Mouse (Mus musculus): Measurements from ENCODE around the gene AU015836. TPM values are rescaled to one million over a fixed set of nuclear protein-coding genes. Genes with fewer than 3 reads are reported as not detected.
"Not testable (repeated sequence)": the region's sequence is repeated elsewhere in the genome, so short reads cannot be mapped to it uniquely, and the experiment has no call there.

AU015836 gene
- polyA plus RNA-seq (2015; fragmentation: Nextera tagmentation; extraction: Ambion mirVana) = not detected in 2 replicates

DNA sequence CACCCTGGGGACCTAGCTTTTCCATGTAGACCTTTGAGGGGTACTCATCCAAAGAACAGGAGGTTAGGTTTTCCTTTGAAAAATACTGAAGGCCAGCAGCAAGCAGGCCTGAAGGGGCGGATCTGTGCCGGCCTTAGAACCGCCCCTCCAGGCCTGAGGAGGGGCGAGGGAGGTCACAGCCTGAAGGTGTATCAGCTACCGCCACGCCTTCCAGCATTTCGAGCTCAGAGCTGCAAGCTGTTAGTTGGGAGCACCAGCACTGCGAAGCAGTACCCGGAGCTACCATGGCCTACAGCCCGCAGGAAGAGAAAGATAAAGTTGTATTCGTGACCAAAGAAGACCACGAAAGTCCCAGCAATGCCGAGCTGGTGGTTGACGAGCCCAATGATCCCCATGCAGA, at the start of gene AU015836:
AU015836 (plus strand) TSS at position 216 of the 400 bp plus-strand sequence.
- no peak within 1 kb of the TSS for H3K27ac ChIP-seq (ENCODE audit: low read length)
- H3K4me1 ChIP-seq (replicated peaks; ENCODE audit: control insufficient read depth, insufficient read depth, low read length) = no peaks in the 10 kb centered on the region
- H3K4me2 ChIP-seq (ENCODE audit: low read depth, low read length) = no peak within 1 kb of the TSS
- peaks cover 3% of the 10 kb centered on the region for H3K27me3 ChIP-seq (ENCODE audit: control insufficient read depth, insufficient read depth, low read depth, low read length)
- no peak for ATAC-seq (ENCODE audit: low read depth)
- H3K9me3 ChIP-seq (ENCODE audit: control insufficient read depth, low read length) = no peaks in the 10 kb centered on the region
- no peak within 1 kb of the TSS for H3K9ac ChIP-seq (ENCODE audit: low read length)
- H3K36me3 ChIP-seq (ENCODE audit: control insufficient read depth, insufficient read depth, low read length) = no peaks in the 10 kb centered on the region
- no peak within 1 kb of the TSS for H3K4me3 ChIP-seq (ENCODE audit: low read length)
- WGBS = 49% methylated on average over 14 of the region's 14 CpGs

DNA sequence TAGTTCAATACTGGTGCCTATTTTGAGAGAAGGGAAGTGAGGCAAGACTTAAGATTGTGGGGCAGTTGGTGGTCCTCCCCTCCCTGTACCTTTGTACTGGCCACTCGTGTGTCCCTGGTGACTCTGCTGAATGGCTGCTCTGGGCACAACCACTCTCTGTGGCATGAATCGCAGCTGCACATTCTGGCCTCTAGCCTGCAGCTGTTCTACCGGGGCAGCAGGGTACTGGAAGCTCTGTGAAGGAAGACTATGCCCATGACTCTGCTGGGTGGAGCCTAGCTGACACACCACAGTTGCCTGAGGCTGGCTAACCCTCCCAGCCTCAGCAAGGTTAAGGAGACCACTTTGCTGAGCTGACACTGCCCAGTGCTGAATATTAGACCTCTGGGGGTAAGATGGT, 49.4 kb upstream of the AU015836 start:
- H3K36me3 ChIP-seq (ENCODE audit: control insufficient read depth, insufficient read depth, low read length) = no peaks in the 10 kb centered on the region
- no peak overlapping the region for H3K4me3 ChIP-seq (ENCODE audit: low read length)
- H3K9me3 ChIP-seq (ENCODE audit: control insufficient read depth, low read length) = peaks cover 5% of the 10 kb centered on the region
- no peak overlapping the region for H3K4me2 ChIP-seq (ENCODE audit: low read depth, low read length)
- H3K27me3 ChIP-seq (ENCODE audit: control insufficient read depth, insufficient read depth, low read depth, low read length) = no peaks in the 10 kb centered on the region
- 66% methylated on average over 3 of the region's 3 CpGs for WGBS
- no peak for ATAC-seq (ENCODE audit: low read depth)
- no peak overlapping the region for H3K9ac ChIP-seq (ENCODE audit: low read length)
- H3K4me1 ChIP-seq (replicated peaks; ENCODE audit: control insufficient read depth, insufficient read depth, low read length) = no peaks in the 10 kb centered on the region
- H3K27ac ChIP-seq (ENCODE audit: low read length) = no peak overlapping the region

DNA sequence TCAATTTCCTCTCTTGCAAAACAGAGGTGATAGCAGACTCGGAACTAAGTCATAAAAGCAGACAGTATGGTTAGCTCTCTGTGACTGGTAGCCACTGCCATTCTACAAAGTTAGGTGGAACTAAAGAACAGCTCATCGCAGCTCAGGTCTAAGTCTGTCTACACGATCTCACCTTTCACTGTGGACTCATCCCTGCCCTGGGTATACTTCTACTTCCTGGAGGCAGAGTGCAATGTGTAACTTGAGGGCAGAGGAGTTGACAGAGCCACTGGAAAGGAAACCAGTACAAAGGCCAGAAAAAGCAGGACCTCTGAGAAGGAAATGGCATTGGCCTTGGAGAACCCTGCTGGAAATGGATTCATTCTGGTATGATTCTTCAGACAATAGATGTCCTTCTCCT, 40.1 kb upstream of the AU015836 start:
- Histone ChIP-seq H3K27me3 (ENCODE audit: control insufficient read depth, insufficient read depth, low read depth, low read length) (0 out of 2 replicates have a peak, but pooled peaks cover 3% of the 10 kb centered on the region), H3K9me3 (ENCODE audit: control insufficient read depth, low read length) (no peaks in the 10 kb centered on the region), H3K4me2 (ENCODE audit: low read depth, low read length) (no peak overlapping the region), H3K27ac (ENCODE audit: low read length) (no peak overlapping the region), H3K9ac (ENCODE audit: low read length) (no peak overlapping the region), H3K4me1 (replicated peaks; ENCODE audit: control insufficient read depth, insufficient read depth, low read length) (no peaks in the 10 kb centered on the region), H3K36me3 (ENCODE audit: control insufficient read depth, insufficient read depth, low read length) (no peaks in the 10 kb centered on the region), H3K4me3 (ENCODE audit: low read length) (no peak overlapping the region)
- WGBS = 73% methylated on average over 3 of the region's 3 CpGs
- no peak for ATAC-seq (ENCODE audit: low read depth)

DNA sequence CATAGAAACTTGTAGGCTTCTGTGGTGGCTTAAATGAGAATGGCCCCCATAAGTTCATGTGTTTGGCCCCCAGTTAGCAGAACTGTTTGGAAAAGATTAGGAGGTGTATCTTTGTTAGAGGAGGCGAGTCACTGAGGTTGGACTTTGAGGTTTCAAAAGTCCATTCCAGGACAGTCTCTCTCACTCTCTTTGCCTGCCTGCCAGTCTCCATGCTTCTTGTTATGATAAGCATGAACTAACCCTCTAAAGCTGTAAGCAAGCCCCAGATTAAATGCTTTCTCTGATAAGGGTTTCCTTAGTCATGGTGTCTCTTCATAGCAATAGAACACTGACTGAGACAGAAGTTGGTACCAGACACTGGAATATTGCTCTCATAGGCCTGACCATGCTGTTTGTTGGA, 39.7 kb upstream of the AU015836 start:
- H3K4me2 ChIP-seq (ENCODE audit: low read depth, low read length) = no peak overlapping the region
- 71% methylated on average over 1 of the region's 1 CpGs for WGBS
- no peaks in the 10 kb centered on the region for H3K4me1 ChIP-seq (replicated peaks; ENCODE audit: control insufficient read depth, insufficient read depth, low read length)
- H3K27ac ChIP-seq (ENCODE audit: low read length) = no peak overlapping the region
- no peak overlapping the region for H3K4me3 ChIP-seq (ENCODE audit: low read length)
- H3K27me3 ChIP-seq (ENCODE audit: control insufficient read depth, insufficient read depth, low read depth, low read length) = 0 out of 2 replicates have a peak, but pooled peaks cover 3% of the 10 kb centered on the region
- no peaks in the 10 kb centered on the region for H3K9me3 ChIP-seq (ENCODE audit: control insufficient read depth, low read length)
- H3K9ac ChIP-seq (ENCODE audit: low read length) = no peak overlapping the region
- H3K36me3 ChIP-seq (ENCODE audit: control insufficient read depth, insufficient read depth, low read length) = no peaks in the 10 kb centered on the region
- no peak for ATAC-seq (ENCODE audit: low read depth)

DNA sequence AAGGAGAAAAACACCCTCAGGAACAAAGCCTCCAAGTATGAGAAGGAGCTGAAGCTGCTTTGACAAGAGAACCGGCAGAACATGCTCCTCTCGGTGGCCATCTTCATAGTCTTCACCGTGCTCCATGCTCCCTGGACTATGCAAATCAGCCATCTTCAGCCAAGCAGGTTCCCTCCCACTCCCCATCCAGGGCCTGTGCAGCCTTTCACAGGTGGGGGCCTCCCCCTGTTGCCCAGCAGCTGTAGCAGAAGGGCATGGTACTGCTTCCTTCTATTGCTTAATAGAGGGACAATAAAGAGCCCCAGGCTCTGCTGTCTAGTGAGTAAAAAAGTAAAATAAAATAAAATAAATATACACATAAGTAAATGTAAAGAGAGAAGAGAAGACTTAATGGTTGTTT, 36.8 kb upstream of the AU015836 start:
- H3K27ac ChIP-seq (ENCODE audit: low read length) = no peak overlapping the region
- no peak overlapping the region for H3K9ac ChIP-seq (ENCODE audit: low read length)
- H3K9me3 ChIP-seq (ENCODE audit: control insufficient read depth, low read length) = no peaks in the 10 kb centered on the region
- no peak overlapping the region for H3K4me3 ChIP-seq (ENCODE audit: low read length)
- WGBS = 65% methylated on average over 3 of the region's 3 CpGs
- 0 out of 2 replicates have a peak, but pooled peaks cover 3% of the 10 kb centered on the region for H3K27me3 ChIP-seq (ENCODE audit: control insufficient read depth, insufficient read depth, low read depth, low read length)
- no peak for ATAC-seq (ENCODE audit: low read depth)
- H3K4me1 ChIP-seq (replicated peaks; ENCODE audit: control insufficient read depth, insufficient read depth, low read length) = no peaks in the 10 kb centered on the region
- H3K36me3 ChIP-seq (ENCODE audit: control insufficient read depth, insufficient read depth, low read length) = no peaks in the 10 kb centered on the region
- H3K4me2 ChIP-seq (ENCODE audit: low read depth, low read length) = no peak overlapping the region

DNA sequence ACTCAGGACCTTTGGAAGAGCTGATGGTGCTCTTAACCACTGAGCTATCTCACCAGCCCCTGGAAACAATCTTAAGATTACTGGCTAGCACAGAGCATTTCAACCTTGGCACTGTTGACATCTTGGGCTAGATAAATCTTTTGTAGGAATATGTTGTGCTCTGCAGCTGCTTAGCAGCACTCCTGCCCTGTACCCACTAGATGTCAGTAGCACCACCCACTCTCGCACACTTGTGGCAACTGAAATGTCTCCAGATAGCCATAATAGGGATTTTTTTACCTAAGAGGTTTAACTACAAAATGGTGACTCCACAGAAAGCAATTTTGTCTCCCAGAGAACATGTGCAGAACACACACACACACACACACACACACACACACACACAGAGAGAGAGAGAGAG, 11.7 kb upstream of the AU015836 start:
- Histone ChIP-seq H3K9me3 (ENCODE audit: control insufficient read depth, low read length) (no peaks in the 10 kb centered on the region), H3K27me3 (ENCODE audit: control insufficient read depth, insufficient read depth, low read depth, low read length) (no peaks in the 10 kb centered on the region), H3K4me1 (replicated peaks; ENCODE audit: control insufficient read depth, insufficient read depth, low read length) (no peaks in the 10 kb centered on the region), H3K27ac (ENCODE audit: low read length) (no peak overlapping the region), H3K36me3 (ENCODE audit: control insufficient read depth, insufficient read depth, low read length) (no peaks in the 10 kb centered on the region), H3K9ac (ENCODE audit: low read length) (no peak overlapping the region), H3K4me3 (ENCODE audit: low read length) (no peak overlapping the region), H3K4me2 (ENCODE audit: low read depth, low read length) (no peak overlapping the region)
- ATAC-seq (ENCODE audit: low read depth) = 0 out of 2 replicates have a peak, but pooled peaks have one; percentile 43
- WGBS = 36% methylated on average over 1 of the region's 1 CpGs

DNA sequence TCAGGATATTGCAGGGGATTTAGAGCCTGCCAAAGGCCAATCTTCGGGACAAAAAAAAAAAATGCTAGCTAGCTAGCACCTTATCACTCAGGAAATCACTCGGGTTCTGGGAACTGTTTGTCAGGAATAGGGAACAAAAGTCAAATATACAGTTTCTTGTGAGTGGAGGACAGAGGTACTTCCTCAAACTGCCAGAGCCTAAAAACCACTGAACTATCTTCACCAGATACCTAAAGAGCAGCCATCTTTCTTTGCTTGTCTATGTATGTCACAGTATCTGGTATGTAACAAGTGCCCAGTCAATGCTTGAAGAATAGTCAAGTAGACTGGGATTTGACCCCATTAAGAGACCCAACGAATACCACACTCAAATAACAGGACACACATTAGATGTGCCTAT, 10.0 kb upstream of the AU015836 start:
- Histone ChIP-seq H3K27ac (ENCODE audit: low read length) (no peak overlapping the region), H3K27me3 (ENCODE audit: control insufficient read depth, insufficient read depth, low read depth, low read length) (no peaks in the 10 kb centered on the region), H3K9ac (ENCODE audit: low read length) (no peak overlapping the region), H3K36me3 (ENCODE audit: control insufficient read depth, insufficient read depth, low read length) (no peaks in the 10 kb centered on the region), H3K9me3 (ENCODE audit: control insufficient read depth, low read length) (no peaks in the 10 kb centered on the region), H3K4me1 (replicated peaks; ENCODE audit: control insufficient read depth, insufficient read depth, low read length) (no peaks in the 10 kb centered on the region), H3K4me2 (ENCODE audit: low read depth, low read length) (no peak overlapping the region), H3K4me3 (ENCODE audit: low read length) (no peak overlapping the region)
- 37% methylated on average over 3 of the region's 3 CpGs for WGBS
- ATAC-seq (ENCODE audit: low read depth) = no peak

DNA sequence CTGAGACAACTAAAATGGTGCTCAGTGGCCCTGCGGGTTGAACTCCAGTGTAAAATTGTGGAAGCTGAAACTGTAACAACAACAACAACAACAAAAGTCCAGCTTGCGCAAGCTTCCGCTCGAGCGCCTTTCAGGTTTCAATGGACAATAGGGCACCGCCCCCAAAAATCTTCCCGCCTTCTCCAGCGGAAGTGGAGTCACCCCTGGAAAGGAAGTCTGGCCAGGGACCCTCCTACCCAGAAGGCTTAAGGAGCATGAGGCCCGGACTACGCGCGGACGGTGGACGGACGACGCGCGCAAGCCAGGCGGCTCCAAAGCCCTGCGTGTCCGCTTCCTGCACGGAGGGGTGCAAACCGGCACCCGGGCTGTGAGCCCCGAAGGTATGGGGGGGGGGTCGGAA, 11.9 kb downstream of the AU015836 start:
- Histone ChIP-seq H3K9me3 (ENCODE audit: control insufficient read depth, low read length) (no peaks in the 10 kb centered on the region), H3K9ac (ENCODE audit: low read length) (no peak overlapping the region), H3K4me2 (ENCODE audit: low read depth, low read length) (no peak overlapping the region), H3K27me3 (ENCODE audit: control insufficient read depth, insufficient read depth, low read depth, low read length) (peaks cover 2% of the 10 kb centered on the region; the same call in 1 of the 2 replicates), H3K4me3 (ENCODE audit: low read length) (no peak overlapping the region), H3K27ac (ENCODE audit: low read length) (no peak overlapping the region), H3K36me3 (ENCODE audit: control insufficient read depth, insufficient read depth, low read length) (no peaks in the 10 kb centered on the region), H3K4me1 (replicated peaks; ENCODE audit: control insufficient read depth, insufficient read depth, low read length) (no peaks in the 10 kb centered on the region)
- WGBS = 83% methylated on average over 26 of the region's 26 CpGs
- ATAC-seq (ENCODE audit: low read depth) = no peak

DNA sequence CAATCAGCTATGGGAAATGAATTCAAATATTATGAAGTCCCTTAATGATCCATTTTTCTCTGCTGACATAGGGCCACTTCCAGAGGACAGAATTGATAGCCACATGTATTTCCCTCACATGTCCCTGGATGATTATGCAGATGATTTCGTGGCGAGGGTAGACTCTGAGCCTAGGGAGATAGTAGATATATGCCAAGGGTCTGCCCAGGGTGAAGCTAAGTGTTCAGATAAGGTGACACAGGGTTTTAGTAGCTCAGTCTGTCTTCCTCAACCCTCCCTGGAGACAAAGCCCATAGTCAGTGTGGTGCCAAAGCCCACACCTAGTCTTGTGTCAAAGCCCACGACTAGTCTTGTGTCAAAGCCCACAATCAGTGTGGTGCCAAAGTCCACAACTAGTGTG, 13.7 kb downstream of the AU015836 start:
- no peaks in the 10 kb centered on the region for H3K9me3 ChIP-seq (ENCODE audit: control insufficient read depth, low read length)
- peaks cover 2% of the 10 kb centered on the region; the same call in 1 of the 2 replicates for H3K27me3 ChIP-seq (ENCODE audit: control insufficient read depth, insufficient read depth, low read depth, low read length)
- 89% methylated on average over 3 of the region's 3 CpGs for WGBS
- H3K4me2 ChIP-seq (ENCODE audit: low read depth, low read length) = no peak overlapping the region
- H3K27ac ChIP-seq (ENCODE audit: low read length) = no peak overlapping the region
- no peaks in the 10 kb centered on the region for H3K4me1 ChIP-seq (replicated peaks; ENCODE audit: control insufficient read depth, insufficient read depth, low read length)
- no peak for ATAC-seq (ENCODE audit: low read depth)
- H3K9ac ChIP-seq (ENCODE audit: low read length) = no peak overlapping the region
- no peak overlapping the region for H3K4me3 ChIP-seq (ENCODE audit: low read length)
- no peaks in the 10 kb centered on the region for H3K36me3 ChIP-seq (ENCODE audit: control insufficient read depth, insufficient read depth, low read length)

DNA sequence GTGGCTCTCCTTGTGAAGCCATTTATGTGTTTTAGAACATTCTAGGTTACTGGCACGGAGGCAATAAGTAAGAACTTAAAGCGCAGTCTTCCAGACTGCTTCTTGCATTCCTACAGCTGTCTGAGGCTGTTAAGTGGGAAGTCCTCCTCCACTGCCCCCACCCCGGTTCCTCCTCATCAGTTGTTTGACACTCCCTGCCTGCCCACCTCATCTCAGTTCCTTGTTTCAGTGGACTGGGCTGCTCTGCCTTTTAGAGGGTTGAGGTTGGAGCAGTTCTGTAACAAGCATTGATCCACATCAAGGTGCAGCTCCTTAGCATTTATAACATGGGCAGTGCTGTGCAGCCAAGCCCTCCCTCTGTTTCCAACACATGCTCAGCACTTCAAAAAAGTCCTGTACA, 16.6 kb downstream of the AU015836 start:
- H3K27ac ChIP-seq (ENCODE audit: low read length); ATAC-seq (ENCODE audit: low read depth); H3K36me3 ChIP-seq (ENCODE audit: control insufficient read depth, insufficient read depth, low read length); H3K9ac ChIP-seq (ENCODE audit: low read length); H3K4me1 ChIP-seq (replicated peaks; ENCODE audit: control insufficient read depth, insufficient read depth, low read length); H3K27me3 ChIP-seq (ENCODE audit: control insufficient read depth, insufficient read depth, low read depth, low read length); H3K4me2 ChIP-seq (ENCODE audit: low read depth, low read length); H3K4me3 ChIP-seq (ENCODE audit: low read length); H3K9me3 ChIP-seq (ENCODE audit: control insufficient read depth, low read length): not testable (repeated sequence)
- 53% methylated on average over 3 of the region's 3 CpGs for WGBS

All from lung, embryonic 16.5 days (tissue).